Mouse (Mus musculus) bone marrow macrophage, adult 2 months (primary cell): ENCODE results near the gene Pogz.

Experiments
- CTCF ChIP-seq: IDR thresholded peaks from 2 replicates; pipeline ENCODE4 v1.5.1; 2012; ENCODE audit warnings: low read depth, mild to moderate bottlenecking, low read length, moderate library complexity
- POLR2A ChIP-seq: IDR thresholded peaks from 2 replicates; pipeline ENCODE4 v1.6.1; 2012; ENCODE audit warnings: mild to moderate bottlenecking, low read depth, low read length, borderline replicate concordance

DNA sequence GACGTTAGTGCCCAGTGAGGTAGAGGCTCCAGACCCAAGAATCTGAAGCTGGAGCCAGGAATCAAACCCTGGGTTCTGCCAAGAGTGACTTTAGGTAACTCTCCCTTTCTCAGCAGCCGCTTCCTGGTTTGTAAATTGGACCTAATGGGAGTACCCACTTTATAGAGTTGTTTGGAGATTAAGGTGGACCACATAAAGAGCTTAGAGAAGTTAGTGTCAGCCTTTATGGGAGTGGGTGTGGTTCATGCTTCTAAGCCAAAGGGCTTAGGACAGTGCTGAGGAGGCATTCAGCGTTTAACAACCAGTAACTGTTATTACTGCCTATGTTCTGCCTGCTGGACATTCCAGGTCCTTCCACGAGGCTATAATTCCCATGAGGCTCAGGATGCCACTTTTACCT lies 81.5 kb downstream of the Pogz start:
- TF ChIP-seq POLR2A (no peak), CTCF (no peak)
